Mouse (Mus musculus) CH12.LX (cell line): Measurements from ENCODE around the gene Olfr764-ps1.

Experiments used
- CTCF ChIP-seq, 2 experiments: IDR thresholded peaks in 1 of 2; conservative IDR thresholded peaks in 1 of 2; 2 replicates each; pipeline ENCODE4 v1.5.1; 2011 to 2012; ENCODE audit warnings: low read depth in 2 of 2, low read length in 2 of 2, improper control_type of control experiment in 1 of 2, inconsistent platforms in 1 of 2, mild to moderate bottlenecking in 1 of 2, moderate library complexity in 1 of 2
- E2F4 ChIP-seq: IDR thresholded peaks from 2 replicates; pipeline ENCODE4 v1.6.1; 2011; ENCODE audit warnings: low read depth, low read length, improper control_type of control experiment; ENCODE audit not compliant: insufficient replicate concordance
- EP300 ChIP-seq: IDR thresholded peaks from 2 replicates; pipeline ENCODE4 v1.6.1; 2011; ENCODE audit warnings: low read length, improper control_type of control experiment
- ETS1 ChIP-seq: conservative IDR thresholded peaks from 2 replicates; pipeline ENCODE4 v1.6.1; 2012; ENCODE audit warnings: low read depth, mild to moderate bottlenecking, inconsistent platforms, low read length, improper control_type of control experiment, moderate library complexity
- GABPA ChIP-seq: IDR thresholded peaks from 2 replicates; pipeline ENCODE4 v1.6.1; 2012; ENCODE audit warnings: low read depth, low read length, improper control_type of control experiment, inconsistent platforms; ENCODE audit not compliant: insufficient replicate concordance
- MAX ChIP-seq: IDR thresholded peaks from 2 replicates; pipeline ENCODE4 v1.6.1; 2011; ENCODE audit warnings: low read length, improper control_type of control experiment
- MEF2A ChIP-seq: IDR thresholded peaks from 2 replicates; pipeline ENCODE4 v1.6.1; 2014; ENCODE audit warnings: low read depth, mild to moderate bottlenecking, inconsistent platforms, low read length, improper control_type of control experiment, borderline replicate concordance
- MXI1 ChIP-seq: IDR thresholded peaks from 2 replicates; pipeline ENCODE4 v1.6.1; 2011; ENCODE audit warnings: mild to moderate bottlenecking, low read depth, low read length, improper control_type of control experiment
- POLR2A ChIP-seq: IDR thresholded peaks from 2 replicates; pipeline ENCODE4 v1.6.1; 2011; ENCODE audit warnings: low read depth, mild to moderate bottlenecking, improper control_type of control experiment, low read length
- POLR2AphosphoS2 ChIP-seq: IDR thresholded peaks from 2 replicates; pipeline ENCODE4 v1.6.1; 2011; ENCODE audit warnings: low read depth, low read length, improper control_type of control experiment
- ZC3H11A ChIP-seq: IDR thresholded peaks from 2 replicates; pipeline ENCODE4 v1.6.1; 2012; ENCODE audit warnings: low read depth, mild to moderate bottlenecking, inconsistent platforms, low read length, improper control_type of control experiment
- ZKSCAN1 ChIP-seq: IDR thresholded peaks from 2 replicates; pipeline ENCODE4 v1.6.1; 2012; ENCODE audit warnings: low read depth, inconsistent platforms, low read length, improper control_type of control experiment, borderline replicate concordance
- ZNF384 ChIP-seq: IDR thresholded peaks from 2 replicates; pipeline ENCODE4 v1.6.1; 2012; ENCODE audit warnings: low read depth, low read length, improper control_type of control experiment, inconsistent platforms

- TF ChIP-seq CTCF (conservative IDR thresholded peaks at IDR 0.05 in 1 of 2, IDR thresholded peaks at IDR 0.05 in 1 of 2; ENCODE audit: low read depth in 2 of 2, low read length in 2 of 2) (no peak), ZC3H11A (no peak), EP300 (no peak), ETS1 (no peak), POLR2A (no peak), E2F4 (no peak), GABPA (no peak), ZNF384 (no peak), ZKSCAN1 (no peak), MEF2A (no peak), MXI1 (no peak), MAX (no peak), POLR2AphosphoS2 (no peak)
Observed at GRCm38 (mm10) chr10:128996523-128997040, 43.1 kb downstream of the Olfr764-ps1 start.
